Mouse (Mus musculus) kidney, adult 2 months (tissue): ENCODE results near the gene Psma6.

Experiments used
- CTCF ChIP-seq: fragments of 200-500 bp; conservative IDR thresholded peaks from 2 replicates; pipeline ENCODE4 v1.5.1; 2011; ENCODE audit warnings: low read depth, mild to moderate bottlenecking, control low read depth, low read length, moderate library complexity, mixed read lengths; ENCODE audit not compliant: insufficient read depth, insufficient read length
- POLR2A ChIP-seq: fragments of 200-500 bp; IDR thresholded peaks from one replicate; pipeline ENCODE4 v1.6.1; 2011; ENCODE audit warnings: low read depth, low read length, control low read depth

GRCm38 (mm10) chr12:55432920-55433284 lies 48.9 kb downstream of the Psma6 start:
- TF ChIP-seq POLR2A: no peak
- no peak for TF ChIP-seq CTCF
